Mouse (Mus musculus) hindbrain, embryonic 11.5 days (tissue): Measurements from ENCODE around the gene Pald1. TPM values are rescaled to one million over a fixed set of nuclear protein-coding genes. Genes with fewer than 3 reads are reported as not detected.

ENCODE experiments used
- ATAC-seq: fragments of 200-750 bp; cut with Nextera tagmentation; 2 replicates; pipeline ENCODE4 v1.8.0; 2017; ENCODE audit warnings: mild to moderate bottlenecking, moderate TSS enrichment, moderate library complexity; ENCODE audit not compliant: low FRiP score
- DNase-seq: peaks from one replicate; pipeline ENCODE4 v3.0.0-alpha.2; 2015; ENCODE audit warnings: low spot score
- H3K27ac ChIP-seq: fragments of 300-500 bp; sonication (generic); 2 replicates; pipeline ENCODE4 v1.5.1; 2014; ENCODE audit warnings: mild to moderate bottlenecking, low read depth, low read length
- H3K27me3 ChIP-seq: fragments of 300-500 bp; sonication (generic); 2 replicates; pipeline ENCODE4 v1.6.1; 2014; ENCODE audit warnings: mild to moderate bottlenecking, low read length, moderate library complexity, mixed read lengths; ENCODE audit not compliant: control insufficient read depth, insufficient read depth
- H3K36me3 ChIP-seq: fragments of 300-500 bp; sonication (generic); 2 replicates; pipeline ENCODE4 v1.6.1; 2014; ENCODE audit warnings: mild to moderate bottlenecking, low read length, moderate library complexity, mixed read lengths; ENCODE audit not compliant: control insufficient read depth, insufficient read depth
- H3K4me1 ChIP-seq: fragments of 300-500 bp; sonication (generic); replicated peaks from 2 replicates; pipeline ENCODE4 v1.6.1; 2014; ENCODE audit warnings: low read length, mixed read lengths; ENCODE audit not compliant: control insufficient read depth, insufficient read depth
- H3K4me2 ChIP-seq: fragments of 300-500 bp; sonication (generic); replicated peaks from 2 replicates; pipeline ENCODE4 v1.6.1; 2014; ENCODE audit warnings: mild to moderate bottlenecking, low read depth, low read length
- H3K4me3 ChIP-seq: fragments of 300-500 bp; sonication (generic); 2 replicates; pipeline ENCODE4 v1.5.1; 2014; ENCODE audit warnings: low read depth, low read length
- H3K9ac ChIP-seq: fragments of 300-500 bp; sonication (generic); 2 replicates; pipeline ENCODE4 v1.6.1; 2014; ENCODE audit warnings: low read depth, low read length
- H3K9me3 ChIP-seq: fragments of 300-500 bp; sonication (generic); 2 replicates; pipeline ENCODE4 v1.6.1; 2016; ENCODE audit warnings: low read length; ENCODE audit not compliant: control insufficient read depth
- WGBS: fragments of 180-500 bp; shearing (Covaris S2); extraction: QIAGEN DNeasy Blood & Tissue Kit; methylation state at CpG from one replicate; pipeline ENCODE4 v1.1.7; 2014; 5-methylcytosine and 5-hydroxymethylcytosine counted together
- polyA plus RNA-seq: library from polyadenylated mRNA; unstranded; fragments of >200 nt; fragmentation: Nextera tagmentation; extraction: Ambion mirVana; gene quantifications from 2 replicates; pipeline ENCODE4 v1.2.1, GENCODE M21; 2014

The Pald1 gene
- polyA plus RNA-seq, 1 experiment from 2014 or later: 13.6 TPM

GRCm38 (mm10) chr10:61285271-61285670 lies 98.1 kb downstream of the Pald1 start:
- DNase-seq (no peak), ATAC-seq (no peak)
- no peak overlapping the region for H3K27ac ChIP-seq
- no peak overlapping the region for H3K4me2 ChIP-seq
- WGBS: 84% methylated on average over 11 of the region's 11 CpGs
- H3K4me1 ChIP-seq: no peaks in the 10 kb centered on the region
- no peaks in the 10 kb centered on the region for H3K36me3 ChIP-seq
- H3K27me3 ChIP-seq: no peaks in the 10 kb centered on the region
- no peak overlapping the region for H3K9ac ChIP-seq
- H3K9me3 ChIP-seq: no peaks in the 10 kb centered on the region
- no peak overlapping the region for H3K4me3 ChIP-seq

- no peaks in the 10 kb centered on the region for H3K27me3 ChIP-seq
- no peaks in the 10 kb centered on the region for H3K9me3 ChIP-seq
- no peak overlapping the region for H3K9ac ChIP-seq
- no peak overlapping the region for H3K27ac ChIP-seq
- no peaks in the 10 kb centered on the region for H3K4me1 ChIP-seq
- no peaks in the 10 kb centered on the region for H3K36me3 ChIP-seq
- 96% methylated on average over 4 of the region's 4 CpGs for WGBS
- DNase-seq (no peak), ATAC-seq (no peak)
- no peak overlapping the region for H3K4me3 ChIP-seq
- H3K4me2 ChIP-seq: no peak overlapping the region
Observed at GRCm38 (mm10) chr10:61284309-61284708, 99.0 kb downstream of the Pald1 start.

- Histone ChIP-seq H3K9ac (no peak overlapping the region), H3K9me3 (no peaks in the 10 kb centered on the region), H3K4me3 (no peak overlapping the region), H3K4me2 (no peak overlapping the region), H3K36me3 (no peaks in the 10 kb centered on the region), H3K27me3 (no peaks in the 10 kb centered on the region), H3K4me1 (no peaks in the 10 kb centered on the region), H3K27ac (no peak overlapping the region)
- DNase-seq (no peak), ATAC-seq (no peak)
- 79% methylated on average over 5 of the region's 5 CpGs for WGBS
Observed at GRCm38 (mm10) chr10:61281115-61281514, 102.2 kb downstream of the Pald1 start.

- Histone ChIP-seq H3K36me3 (no peaks in the 10 kb centered on the region), H3K9me3 (no peaks in the 10 kb centered on the region), H3K9ac (no peak overlapping the region), H3K27ac (no peak overlapping the region), H3K4me1 (no peaks in the 10 kb centered on the region), H3K4me2 (no peak overlapping the region), H3K4me3 (no peak overlapping the region), H3K27me3 (peaks cover 8% of the 10 kb centered on the region)
- no peak for ATAC-seq
- 60% methylated on average over 14 of the region's 14 CpGs for WGBS
- no peak for DNase-seq
Observed at GRCm38 (mm10) chr10:61277918-61278674, 105.2 kb downstream of the Pald1 start.

- ATAC-seq (no peak), DNase-seq (no peak)
- Histone ChIP-seq H3K4me1 (no peaks in the 10 kb centered on the region), H3K9me3 (no peaks in the 10 kb centered on the region), H3K27ac (no peak overlapping the region), H3K9ac (no peak overlapping the region), H3K4me3 (no peak overlapping the region), H3K27me3 (peaks cover 17% of the 10 kb centered on the region), H3K36me3 (no peaks in the 10 kb centered on the region), H3K4me2 (no peak overlapping the region)
- WGBS: 94% methylated on average over 6 of the region's 6 CpGs
Observed at GRCm38 (mm10) chr10:61277051-61277450, 106.3 kb downstream of the Pald1 start.

GRCm38 (mm10) chr10:61275669-61276110 lies 107.6 kb downstream of the Pald1 start:
- Histone ChIP-seq H3K4me2 (0 out of 2 replicates have a peak overlapping the region, but pooled peaks have one; percentile 5), H3K4me1 (no peaks in the 10 kb centered on the region), H3K9ac (no peak overlapping the region), H3K27me3 (peaks cover 18% of the 10 kb centered on the region), H3K27ac (no peak overlapping the region), H3K36me3 (no peaks in the 10 kb centered on the region), H3K9me3 (no peaks in the 10 kb centered on the region), H3K4me3 (no peak overlapping the region)
- DNase-seq: peak; percentile 66
- peak; percentile 15; the same call in 1 of the 2 replicates for ATAC-seq
- 7% methylated on average over 5 of the region's 5 CpGs for WGBS

- Histone ChIP-seq H3K27ac (no peak overlapping the region), H3K9ac (no peak overlapping the region), H3K4me1 (no peaks in the 10 kb centered on the region), H3K4me2 (no peak overlapping the region), H3K9me3 (no peaks in the 10 kb centered on the region), H3K27me3 (peaks cover 18% of the 10 kb centered on the region), H3K4me3 (no peak overlapping the region), H3K36me3 (no peaks in the 10 kb centered on the region)
- DNase-seq (no peak), ATAC-seq (no peak)
- 63% methylated on average over 2 of the region's 2 CpGs for WGBS
Observed at GRCm38 (mm10) chr10:61274532-61274931, 108.8 kb downstream of the Pald1 start.

GRCm38 (mm10) chr10:61273844-61274215 lies 109.5 kb downstream of the Pald1 start:
- peak overlapping the region; percentile 94 for H3K4me2 ChIP-seq
- H3K4me3 ChIP-seq: peak overlapping the region; percentile 47
- 55% methylated on average over 7 of the region's 7 CpGs for WGBS
- H3K4me1 ChIP-seq: no peaks in the 10 kb centered on the region
- DNase-seq (no peak), ATAC-seq (no peak)
- H3K27ac ChIP-seq: no peak overlapping the region
- no peak overlapping the region for H3K9ac ChIP-seq
- H3K36me3 ChIP-seq: no peaks in the 10 kb centered on the region
- no peaks in the 10 kb centered on the region for H3K9me3 ChIP-seq
- H3K27me3 ChIP-seq: peaks cover 18% of the 10 kb centered on the region
